Mouse (Mus musculus) mature B cell (primary cell): ENCODE measurements at regions not wholly inside any gene's neighbourhood (a gene's known extent, or its start where the extent isn't known, plus 50 kb on each side); places are given as distances from the start of the nearest gene placed in this dataset.
"Not testable (repeated sequence)": the region's sequence is repeated elsewhere in the genome, so short reads cannot be mapped to it uniquely, and the experiment has no call there.

Experiments
- in situ Hi-C: fragments of 300-500 bp; cut with MboI; formaldehyde crosslinking; loops from 2 replicates; pipeline ENCODE4 v1.14.3; 2019

- in situ Hi-C loops: loop anchor here (25.0 kb wide), 1 partner anchor 1099 kb away; no protein-coding TSS in a partner anchor
Observed at GRCm38 (mm10) chr5:16937840-16938239, 146.2 kb downstream of the Gm28710 start.

GRCm38 (mm10) chr5:16947430-16947829, 155.8 kb downstream of the Gm28710 start:
- in situ Hi-C loops: loop anchor here (25.0 kb wide), 1 partner anchor 1090 kb away; no protein-coding TSS in a partner anchor

GRCm38 (mm10) chr5:16967735-16968134, 176.1 kb downstream of the Gm28710 start:
- in situ Hi-C loops: no loop called here

GRCm38 (mm10) chr5:16968817-16969216, 177.2 kb downstream of the Gm28710 start:
- in situ Hi-C loops: not testable (repeated sequence)

- in situ Hi-C loops: no loop called here
Observed at GRCm38 (mm10) chr5:16973206-16973896, 181.7 kb downstream of the Gm28710 start.

- in situ Hi-C loops: no loop called here
Observed at GRCm38 (mm10) chr5:16976006-16976405, 184.4 kb downstream of the Gm28710 start.

- in situ Hi-C loops: no loop called here
Observed at GRCm38 (mm10) chr5:16984877-16985276, 193.3 kb downstream of the Gm28710 start.

GRCm38 (mm10) chr5:16991518-16991917, 199.9 kb downstream of the Gm28710 start:
- in situ Hi-C loops: no loop called here

- in situ Hi-C loops: no loop called here
Observed at GRCm38 (mm10) chr5:16999183-16999582, 207.6 kb downstream of the Gm28710 start.

- in situ Hi-C loops: no loop called here
Observed at GRCm38 (mm10) chr5:17006807-17007522, 215.4 kb downstream of the Gm28710 start.

GRCm38 (mm10) chr5:17021636-17022035, 230.0 kb downstream of the Gm28710 start:
- in situ Hi-C loops: no loop called here

GRCm38 (mm10) chr5:17053935-17054334, 262.3 kb downstream of the Gm28710 start:
- in situ Hi-C loops: no loop called here

- in situ Hi-C loops: no loop called here
Observed at GRCm38 (mm10) chr5:17064565-17064964, 273.0 kb downstream of the Gm28710 start.

GRCm38 (mm10) chr5:17080405-17080804, 288.8 kb downstream of the Gm28710 start:
- in situ Hi-C loops: no loop called here

GRCm38 (mm10) chr5:17111556-17111955, 261.4 kb upstream of the Speer4f2 start:
- in situ Hi-C loops: no loop called here

- in situ Hi-C loops: no loop called here
Observed at GRCm38 (mm10) chr5:17112026-17112425, 261.0 kb upstream of the Speer4f2 start.

GRCm38 (mm10) chr5:17115035-17115434, 257.9 kb upstream of the Speer4f2 start:
- in situ Hi-C loops: no loop called here

- in situ Hi-C loops: no loop called here
Observed at GRCm38 (mm10) chr5:17116072-17116471, 256.9 kb upstream of the Speer4f2 start.

- in situ Hi-C loops: no loop called here
Observed at GRCm38 (mm10) chr5:17125240-17125639, 247.7 kb upstream of the Speer4f2 start.

GRCm38 (mm10) chr5:17127501-17127900, 245.5 kb upstream of the Speer4f2 start:
- in situ Hi-C loops: no loop called here

GRCm38 (mm10) chr5:17135489-17135888, 237.5 kb upstream of the Speer4f2 start:
- in situ Hi-C loops: no loop called here

GRCm38 (mm10) chr5:17141555-17141954, 231.4 kb upstream of the Speer4f2 start:
- in situ Hi-C loops: no loop called here

GRCm38 (mm10) chr5:17174562-17174961, 198.4 kb upstream of the Speer4f2 start:
- in situ Hi-C loops: no loop called here
